Mouse (Mus musculus) CH12.LX (cell line): ENCODE data around the gene Glrx2. TPM values are rescaled to one million over a fixed set of nuclear protein-coding genes. Genes with fewer than 3 reads are reported as not detected.

Source experiments
- DNase-seq: peaks from one replicate; pipeline ENCODE4 v3.0.0-alpha.2; 2013; ENCODE audit errors: extremely low read depth
- H3K27ac ChIP-seq: 2 replicates; pipeline ENCODE4 v1.5.1; 2012; ENCODE audit warnings: low read depth, mild to moderate bottlenecking, control low read depth, moderate library complexity; ENCODE audit not compliant: insufficient read depth
- H3K27me3 ChIP-seq: replicated peaks from 2 replicates; pipeline ENCODE3; 2012; ENCODE audit warnings: inconsistent platforms
- H3K36me3 ChIP-seq, 2 experiments: replicated peaks in 1 of 2; 2 replicates each; pipeline versions ENCODE3 to v1.6.1; 2012; ENCODE audit warnings: inconsistent platforms in 1 of 2, low read length in 1 of 2, mild to moderate bottlenecking in 1 of 2, mixed read lengths in 1 of 2, moderate library complexity in 1 of 2; ENCODE audit not compliant: control insufficient read depth in 1 of 2, insufficient read depth in 1 of 2
- H3K4me1 ChIP-seq, 2 experiments: 2 replicates each; pipeline ENCODE4 v1.6.1; 2012; ENCODE audit warnings: inconsistent platforms in 1 of 2, moderate library complexity in 1 of 2; ENCODE audit not compliant: insufficient read depth in 2 of 2, control insufficient read depth in 1 of 2
- H3K4me2 ChIP-seq: 2 replicates; pipeline ENCODE4 v1.6.1; 2012; ENCODE audit warnings: low read depth, mild to moderate bottlenecking, control low read depth; ENCODE audit not compliant: poor library complexity, insufficient read depth, severe bottlenecking
- H3K4me3 ChIP-seq, 3 experiments: fragments of 150-350 bp in 1 of 3; sonication (generic) in 1 of 3; replicated peaks in 1 of 3; 2 replicates each; pipeline versions ENCODE3 to v1.5.1; 2011 to 2012; ENCODE audit warnings: low read depth in 2 of 3, low read length in 2 of 3, mild to moderate bottlenecking in 2 of 3, moderate library complexity in 2 of 3, control low read depth in 1 of 3, improper control_type of control experiment in 1 of 3, inconsistent platforms in 1 of 3, mixed read lengths in 1 of 3; ENCODE audit not compliant: poor library complexity in 1 of 3
- H3K79me2 ChIP-seq: replicated peaks from 2 replicates; pipeline ENCODE4 v1.6.1; 2012; ENCODE audit warnings: mild to moderate bottlenecking, moderate library complexity; ENCODE audit not compliant: control insufficient read depth, poor library complexity, insufficient read depth, severe bottlenecking; ENCODE audit errors: extremely low read depth
- H3K9ac ChIP-seq: 2 replicates; pipeline ENCODE4 v1.6.1; 2012; ENCODE audit warnings: low read depth, mild to moderate bottlenecking, control low read depth, moderate library complexity; ENCODE audit not compliant: insufficient read depth
- H3K9me3 ChIP-seq: replicated peaks from 2 replicates; pipeline ENCODE3; 2012; ENCODE audit warnings: low read length, inconsistent platforms, mixed read lengths
- BHLHE40 ChIP-seq: IDR thresholded peaks from 2 replicates; pipeline ENCODE4 v1.6.1; 2011; ENCODE audit warnings: mild to moderate bottlenecking, low read depth, low read length, improper control_type of control experiment
- CHD2 ChIP-seq: IDR thresholded peaks from 2 replicates; pipeline ENCODE4 v1.6.1; 2011; ENCODE audit warnings: low read length, improper control_type of control experiment
- EP300 ChIP-seq: IDR thresholded peaks from 2 replicates; pipeline ENCODE4 v1.6.1; 2011; ENCODE audit warnings: low read length, improper control_type of control experiment
- HCFC1 ChIP-seq: IDR thresholded peaks from 2 replicates; pipeline ENCODE4 v1.6.1; 2012; ENCODE audit warnings: low read depth, mild to moderate bottlenecking, inconsistent platforms, low read length, improper control_type of control experiment
- IRF4 ChIP-seq: IDR thresholded peaks from 2 replicates; pipeline ENCODE4 v1.6.1; 2014; ENCODE audit warnings: low read depth, mild to moderate bottlenecking, inconsistent platforms, low read length, improper control_type of control experiment
- JUND ChIP-seq: conservative IDR thresholded peaks from 2 replicates; pipeline ENCODE4 v1.6.1; 2011; ENCODE audit warnings: low read depth, low read length, improper control_type of control experiment
- MAFK ChIP-seq: IDR thresholded peaks from 2 replicates; pipeline ENCODE4 v1.6.1; 2011; ENCODE audit warnings: low read length, improper control_type of control experiment; ENCODE audit not compliant: insufficient replicate concordance
- MAX ChIP-seq: IDR thresholded peaks from 2 replicates; pipeline ENCODE4 v1.6.1; 2011; ENCODE audit warnings: low read length, improper control_type of control experiment
- MXI1 ChIP-seq: IDR thresholded peaks from 2 replicates; pipeline ENCODE4 v1.6.1; 2011; ENCODE audit warnings: mild to moderate bottlenecking, low read depth, low read length, improper control_type of control experiment
- POLR2A ChIP-seq: IDR thresholded peaks from 2 replicates; pipeline ENCODE4 v1.6.1; 2011; ENCODE audit warnings: low read depth, mild to moderate bottlenecking, improper control_type of control experiment, low read length
- SIN3A ChIP-seq: IDR thresholded peaks from 2 replicates; pipeline ENCODE4 v1.6.1; 2012; ENCODE audit warnings: low read length, improper control_type of control experiment, inconsistent platforms
- TCF12 ChIP-seq: IDR thresholded peaks from 2 replicates; pipeline ENCODE4 v1.6.1; 2014; ENCODE audit warnings: low read depth, mild to moderate bottlenecking, inconsistent platforms, low read length, improper control_type of control experiment
- UBTF ChIP-seq: IDR thresholded peaks from 2 replicates; pipeline ENCODE4 v1.6.1; 2012; ENCODE audit warnings: low read depth, mild to moderate bottlenecking, inconsistent platforms, low read length, improper control_type of control experiment, moderate library complexity
- ZKSCAN1 ChIP-seq: IDR thresholded peaks from 2 replicates; pipeline ENCODE4 v1.6.1; 2012; ENCODE audit warnings: low read depth, inconsistent platforms, low read length, improper control_type of control experiment, borderline replicate concordance
- ZMIZ1 ChIP-seq: IDR thresholded peaks from 2 replicates; pipeline ENCODE4 v1.6.1; 2012; ENCODE audit warnings: low read depth, mild to moderate bottlenecking, inconsistent platforms, low read length, improper control_type of control experiment
- ZNF384 ChIP-seq: IDR thresholded peaks from 2 replicates; pipeline ENCODE4 v1.6.1; 2012; ENCODE audit warnings: low read depth, low read length, improper control_type of control experiment, inconsistent platforms
- dilution Hi-C: fragments of 300-500 bp; cut with MboI; formaldehyde crosslinking; loops from 2 replicates; pipeline ENCODE4 v1.14.3; 2020; ENCODE audit warnings: low sequenced_read_pairs; ENCODE audit not compliant: extremely low pct_unique_long_range_greater_than_20kb, extremely low pct_ligation_motif_present
- in situ Hi-C: fragments of 300-500 bp; cut with MboI; formaldehyde crosslinking; loops from 3 replicates; pipeline ENCODE4 v1.14.3; 2019; ENCODE audit warnings: low sequenced_read_pairs, low pct_ligation_motif_present, low pct_unique_long_range_greater_than_20kb, mixed read lengths
- polyA plus RNA-seq: library from polyadenylated mRNA; unstranded; fragments of >175 nt; gene quantifications from 2 replicates; pipeline ENCODE4 v1.2.1, GENCODE M21; 2012; ENCODE audit warnings: low read depth; ENCODE audit not compliant: insufficient read length
- total RNA-seq, 2 experiments: library from RNA; depleted of rRNA; stranded (reverse); fragments of 300-350 nt in 1 of 2; fragments of >200 nt in 1 of 2; gene quantifications; 2 replicates each; pipeline ENCODE4 v1.2.3; 2012 to 2014

Gene Glrx2
- total and polyA plus RNA-seq, 3 experiments: 28.0 to 51.4 (median 32.9) TPM

- Histone ChIP-seq H3K27ac (no peak overlapping the region), H3K4me1 (peaks cover 0 to 15% of the 10 kb centered on the region in 2 experiments; a peak in 3 of 4 replicates), H3K36me3 (peaks cover 0 to 6% of the 10 kb centered on the region in 2 experiments), H3K79me2 (peaks cover 1% of the 10 kb centered on the region), H3K27me3 (no peaks in the 10 kb centered on the region), H3K9ac (no peak overlapping the region), H3K4me3 (no peak overlapping the region), H3K9me3 (no peaks in the 10 kb centered on the region), H3K4me2 (no peak overlapping the region)
- TF ChIP-seq ZNF384: no peak
- in situ Hi-C loops (no loop called here), dilution Hi-C loops (no loop called here)
- no peak for DNase-seq
These were observed 54.4 kb downstream of the Glrx2 start for GRCm38 (mm10) chr1:143770444-143771109.

- no peak overlapping the region for H3K4me3 ChIP-seq
- peaks cover 2% of the 10 kb centered on the region for H3K27me3 ChIP-seq
- H3K27ac ChIP-seq: no peak overlapping the region
- H3K79me2 ChIP-seq: peaks cover 11% of the 10 kb centered on the region
- H3K9ac ChIP-seq: no peak overlapping the region
- H3K4me1 ChIP-seq: peaks cover 0 to 6% of the 10 kb centered on the region in 2 experiments; a peak in 1 of 4 replicates
- dilution Hi-C loops: no loop called here
- TF ChIP-seq BHLHE40: no peak
- TF ChIP-seq SIN3A: no peak
- no peak for TF ChIP-seq MXI1
- no peak for TF ChIP-seq ZKSCAN1
- TF ChIP-seq ZNF384: no peak
- no peak for TF ChIP-seq MAFK
- no peak for TF ChIP-seq EP300
- TF ChIP-seq TCF12: no peak
- no peak for TF ChIP-seq MAX
- TF ChIP-seq, all 38 proteins: peak for 0
- peaks cover 0 to 6% of the 10 kb centered on the region in 2 experiments for H3K36me3 ChIP-seq
- no peak overlapping the region for H3K4me2 ChIP-seq
- in situ Hi-C loops: no loop called here
- H3K9me3 ChIP-seq: no peaks in the 10 kb centered on the region
- DNase-seq: no peak
These were observed 56.9 kb downstream of the Glrx2 start for GRCm38 (mm10) chr1:143773082-143773481.

- in situ Hi-C loops (no loop called here), dilution Hi-C loops (no loop called here)
These were observed 57.8 kb downstream of the Glrx2 start for GRCm38 (mm10) chr1:143773909-143774308.

More at GRCm38 (mm10) chr1:143773909-143774308, 57.8 kb downstream of the Glrx2 start:
- Histone ChIP-seq H3K4me1 (peaks cover 0 to 9% of the 10 kb centered on the region in 2 experiments; a peak in 2 of 4 replicates), H3K36me3 (peaks cover 0 to 6% of the 10 kb centered on the region in 2 experiments), H3K27ac (no peak overlapping the region), H3K9me3 (no peaks in the 10 kb centered on the region), H3K4me3 (no peak overlapping the region), H3K9ac (no peak overlapping the region), H3K79me2 (peaks cover 19% of the 10 kb centered on the region), H3K27me3 (peaks cover 2% of the 10 kb centered on the region), H3K4me2 (no peak overlapping the region)
- no peak for DNase-seq
- TF ChIP-seq CHD2: no peak
- TF ChIP-seq JUND: no peak
- TF ChIP-seq HCFC1: no peak
- TF ChIP-seq POLR2A: no peak
- TF ChIP-seq ZKSCAN1: no peak
- TF ChIP-seq IRF4: no peak
- TF ChIP-seq UBTF: no peak
- no peak for TF ChIP-seq ZMIZ1
